Mouse (Mus musculus) neural tube, embryonic 12.5 days (tissue): ENCODE measurements at regions not wholly inside any gene's neighbourhood (a gene's known extent, or its start where the extent isn't known, plus 50 kb on each side); places are given as distances from the start of the nearest gene placed in this dataset.
A peak's percentile ranks its signal among the peaks of the same experiment; 100 is the strongest.

Source experiments
- ATAC-seq: fragments of 200-750 bp; cut with Nextera tagmentation; 2 replicates; pipeline ENCODE4 v1.8.0; 2017; ENCODE audit warnings: low read depth, mild to moderate bottlenecking, moderate TSS enrichment, moderate library complexity; ENCODE audit not compliant: low FRiP score
- H3K27ac ChIP-seq: fragments of 300-500 bp; sonication (generic); 2 replicates; pipeline ENCODE4 v1.5.1; 2016
- H3K27me3 ChIP-seq: fragments of 300-500 bp; sonication (generic); replicated peaks from 2 replicates; pipeline ENCODE4 v1.6.1; 2016; ENCODE audit warnings: mild to moderate bottlenecking
- H3K36me3 ChIP-seq: fragments of 300-500 bp; sonication (generic); 2 replicates; pipeline ENCODE4 v1.6.1; 2016; ENCODE audit warnings: mild to moderate bottlenecking
- H3K4me1 ChIP-seq: fragments of 300-500 bp; sonication (generic); 2 replicates; pipeline ENCODE4 v1.6.1; 2016
- H3K4me2 ChIP-seq: fragments of 300-500 bp; sonication (generic); replicated peaks from 2 replicates; pipeline ENCODE4 v1.6.1; 2016; ENCODE audit warnings: mild to moderate bottlenecking
- H3K4me3 ChIP-seq: fragments of 300-500 bp; sonication (generic); 2 replicates; pipeline ENCODE4 v1.5.1; 2016
- H3K9ac ChIP-seq: fragments of 300-500 bp; sonication (generic); 2 replicates; pipeline ENCODE4 v1.6.1; 2016; ENCODE audit warnings: mild to moderate bottlenecking
- H3K9me3 ChIP-seq: fragments of 300-500 bp; sonication (generic); 2 replicates; pipeline ENCODE4 v1.6.1; 2016; ENCODE audit warnings: mild to moderate bottlenecking
- WGBS: fragments of 180-500 bp; shearing (Covaris S2); methylation state at CpG from one replicate; pipeline ENCODE4 v1.1.7; 2016; 5-methylcytosine and 5-hydroxymethylcytosine counted together

DNA sequence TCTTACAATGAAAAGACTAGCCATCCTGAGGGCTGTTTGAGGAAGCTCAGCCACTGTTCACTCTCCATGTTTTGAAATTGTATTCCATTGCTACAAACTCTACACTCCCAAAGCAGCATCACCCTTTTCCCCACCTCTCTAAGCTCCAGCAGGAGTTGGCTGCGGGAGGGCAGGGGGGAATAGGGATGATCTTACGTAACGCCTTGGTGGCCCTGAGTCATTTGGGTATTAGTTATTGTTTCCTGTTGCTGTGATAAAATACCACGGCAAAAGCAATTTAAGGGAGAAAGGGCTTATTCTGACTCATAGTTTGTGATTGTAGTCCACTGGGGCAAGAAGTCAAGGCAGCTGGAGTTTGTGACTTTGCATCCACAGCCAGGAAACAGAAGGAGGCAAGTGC, 445.5 kb downstream of the 1810013L24Rik start:
- Histone ChIP-seq H3K27ac (no peak overlapping the region), H3K4me1 (peaks cover 7% of the 10 kb centered on the region; the same call in 1 of the 2 replicates), H3K4me2 (no peak overlapping the region), H3K4me3 (no peak overlapping the region), H3K9ac (no peak overlapping the region), H3K36me3 (no peaks in the 10 kb centered on the region), H3K27me3 (no peaks in the 10 kb centered on the region), H3K9me3 (no peaks in the 10 kb centered on the region)
- WGBS, result 74% methylated on average over 4 of the region's 4 CpGs
- ATAC-seq, result no peak

DNA sequence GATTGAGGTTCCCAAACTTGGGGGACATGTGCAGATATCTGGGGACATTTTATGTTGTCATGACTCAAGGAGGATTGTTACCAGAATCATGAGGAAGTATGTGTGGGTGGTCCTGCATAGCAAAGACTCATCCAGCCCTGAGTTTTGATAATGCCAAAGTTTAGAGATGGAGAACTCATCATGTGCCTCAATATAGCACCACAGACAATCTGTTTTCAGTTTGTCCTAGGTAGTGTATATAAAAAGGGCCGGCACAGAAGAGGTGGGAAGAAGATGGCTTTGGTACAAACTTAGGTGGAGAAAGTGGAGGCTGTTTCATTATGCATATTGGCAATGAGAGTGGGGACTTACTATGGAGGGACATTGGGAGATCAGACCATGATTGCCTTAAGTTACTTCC, 447.2 kb downstream of the 1810013L24Rik start:
- Histone ChIP-seq H3K36me3 (no peaks in the 10 kb centered on the region), H3K27me3 (no peaks in the 10 kb centered on the region), H3K4me3 (no peak overlapping the region), H3K4me2 (no peak overlapping the region), H3K4me1 (peaks cover 10% of the 10 kb centered on the region; the same call in 1 of the 2 replicates), H3K9ac (no peak overlapping the region), H3K27ac (no peak overlapping the region), H3K9me3 (no peaks in the 10 kb centered on the region)
- 82% methylated on average over 1 of the region's 1 CpGs for WGBS
- ATAC-seq, result no peak

DNA sequence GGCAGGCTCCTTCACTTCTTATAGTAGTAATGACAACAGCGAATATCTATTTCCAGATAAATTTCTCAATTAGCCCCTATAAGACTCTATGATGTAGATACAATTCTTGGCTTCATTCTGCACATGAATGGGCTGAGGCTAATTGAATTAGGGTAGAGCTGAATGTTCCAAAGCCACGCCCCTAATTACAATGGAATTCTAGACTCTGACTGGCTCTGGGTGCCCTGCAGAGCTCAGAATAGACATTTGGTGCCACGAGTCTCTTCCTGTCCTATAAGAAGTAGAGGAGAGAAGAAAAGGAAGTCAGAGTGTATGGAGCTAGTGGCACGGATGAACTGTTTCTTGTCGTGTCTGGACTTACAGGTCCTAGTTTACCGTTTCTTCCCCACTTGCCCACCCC, 449.8 kb downstream of the 1810013L24Rik start:
- Histone ChIP-seq H3K9ac (no peak overlapping the region), H3K4me2 (no peak overlapping the region), H3K27ac (no peak overlapping the region), H3K27me3 (no peaks in the 10 kb centered on the region), H3K36me3 (no peaks in the 10 kb centered on the region), H3K4me3 (no peak overlapping the region), H3K9me3 (no peaks in the 10 kb centered on the region), H3K4me1 (peaks cover 4% of the 10 kb centered on the region; the same call in 1 of the 2 replicates)
- WGBS, result 68% methylated on average over 6 of the region's 6 CpGs
- ATAC-seq, result no peak

DNA sequence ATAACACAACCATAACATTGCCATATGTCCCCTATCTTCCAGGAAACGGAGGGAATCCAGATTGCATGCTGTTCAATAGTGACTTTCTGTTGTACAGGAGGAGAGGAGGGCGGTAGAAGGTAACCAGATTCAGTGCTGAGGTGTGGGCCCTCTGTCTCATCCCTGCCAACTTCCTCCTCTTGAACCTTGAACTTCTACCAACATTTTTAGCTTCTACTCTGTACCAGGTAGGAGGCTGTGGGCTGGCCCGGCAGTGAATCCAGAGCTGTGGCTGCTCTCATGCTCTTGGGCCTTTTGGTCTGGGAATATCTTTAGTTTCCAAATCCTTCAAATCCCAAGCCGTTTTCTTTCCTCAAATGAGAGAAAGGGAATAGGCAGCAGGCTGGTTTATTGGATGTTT, 450.5 kb downstream of the 1810013L24Rik start:
- Histone ChIP-seq H3K9me3 (no peaks in the 10 kb centered on the region), H3K4me3 (no peak overlapping the region), H3K9ac (no peak overlapping the region), H3K27me3 (no peaks in the 10 kb centered on the region), H3K27ac (no peak overlapping the region), H3K36me3 (no peaks in the 10 kb centered on the region), H3K4me1 (peaks cover 3% of the 10 kb centered on the region; the same call in 1 of the 2 replicates), H3K4me2 (no peak overlapping the region)
- ATAC-seq, result 0 out of 2 replicates have a peak, but pooled peaks have one; percentile 56
- 68% methylated on average over 4 of the region's 4 CpGs for WGBS

DNA sequence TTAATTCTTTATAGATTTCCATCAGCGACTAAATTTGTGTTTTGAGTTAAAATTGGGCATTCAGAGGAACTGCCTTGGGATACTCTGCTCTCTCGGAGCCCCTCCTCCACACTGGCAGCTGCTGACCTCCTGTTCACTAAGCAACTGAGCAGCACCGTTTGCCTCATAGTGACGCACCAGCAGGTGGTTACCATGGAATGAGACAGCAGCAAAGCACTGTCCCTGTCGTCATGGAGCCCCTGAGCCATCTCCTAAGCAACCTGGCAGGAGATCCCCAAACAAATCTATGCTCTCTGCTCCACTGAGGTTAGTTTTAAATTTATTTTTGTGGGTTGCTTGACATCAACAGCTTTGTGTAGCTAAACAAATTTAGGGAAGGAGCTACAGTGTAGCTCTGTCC, 451.0 kb downstream of the 1810013L24Rik start:
- Histone ChIP-seq H3K4me3 (no peak overlapping the region), H3K27ac (no peak overlapping the region)

DNA sequence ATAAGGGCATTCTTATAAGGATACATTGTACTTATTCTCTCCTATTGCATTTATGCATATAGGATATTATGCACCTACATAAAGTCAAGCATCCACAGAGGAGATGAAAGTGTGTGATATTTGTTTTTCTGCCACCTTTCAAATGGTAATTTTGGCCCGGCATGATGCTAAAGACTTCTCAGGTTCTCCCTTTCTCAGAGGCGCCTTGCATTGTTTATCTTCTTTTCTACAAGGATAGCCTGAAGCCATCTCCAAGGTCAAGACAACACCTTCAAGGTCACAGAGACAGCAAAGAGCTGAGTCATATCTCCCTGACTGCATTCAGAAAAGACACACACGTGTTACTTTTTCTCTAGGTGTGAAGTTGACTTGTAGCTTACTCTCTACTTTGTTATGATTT, 454.5 kb downstream of the 1810013L24Rik start:
- Histone ChIP-seq H3K9ac (no peak overlapping the region), H3K4me1 (peaks cover 3% of the 10 kb centered on the region; the same call in 1 of the 2 replicates), H3K27ac (no peak overlapping the region), H3K4me2 (no peak overlapping the region), H3K36me3 (no peaks in the 10 kb centered on the region), H3K27me3 (no peaks in the 10 kb centered on the region), H3K4me3 (no peak overlapping the region), H3K9me3 (no peaks in the 10 kb centered on the region)
- no peak for ATAC-seq
- 53% methylated on average over 3 of the region's 3 CpGs for WGBS

More for the DNA sequence above, 451.0 kb downstream of the 1810013L24Rik start:
- no peaks in the 10 kb centered on the region for H3K9me3 ChIP-seq
- 8% methylated on average over 5 of the region's 5 CpGs for WGBS
- no peaks in the 10 kb centered on the region for H3K36me3 ChIP-seq
- peaks cover 3% of the 10 kb centered on the region; the same call in 1 of the 2 replicates for H3K4me1 ChIP-seq
- no peaks in the 10 kb centered on the region for H3K27me3 ChIP-seq
- ATAC-seq, result peak; percentile 95
- no peak overlapping the region for H3K9ac ChIP-seq
- H3K4me2 ChIP-seq, result no peak overlapping the region

DNA sequence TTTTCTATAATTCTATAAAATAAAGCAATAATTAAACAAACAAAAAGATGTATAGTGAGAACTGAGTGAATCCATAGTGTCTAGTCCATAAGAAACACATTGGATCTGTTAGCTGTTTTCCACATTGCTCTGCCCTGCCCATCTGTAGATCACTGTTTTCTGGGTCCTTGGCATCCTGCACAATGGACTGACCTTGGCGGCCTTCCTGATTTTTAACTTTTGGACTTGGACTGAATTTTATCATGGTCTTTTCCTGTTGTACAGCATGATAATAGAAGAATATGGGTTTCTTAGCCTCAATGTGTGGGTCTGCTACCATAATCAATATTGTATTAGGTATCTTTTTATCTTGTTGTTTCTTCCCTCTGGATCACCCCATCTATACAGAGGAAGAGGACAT, 456.0 kb downstream of the 1810013L24Rik start:
- 97% methylated on average over 1 of the region's 1 CpGs for WGBS
- H3K9me3 ChIP-seq, result no peaks in the 10 kb centered on the region
- no peaks in the 10 kb centered on the region for H3K36me3 ChIP-seq
- H3K4me1 ChIP-seq, result peaks cover 2% of the 10 kb centered on the region; the same call in 1 of the 2 replicates
- H3K4me3 ChIP-seq, result no peak overlapping the region
- no peak overlapping the region for H3K9ac ChIP-seq
- ATAC-seq, result no peak
- H3K27me3 ChIP-seq, result no peaks in the 10 kb centered on the region
- H3K4me2 ChIP-seq, result no peak overlapping the region
- H3K27ac ChIP-seq, result no peak overlapping the region

DNA sequence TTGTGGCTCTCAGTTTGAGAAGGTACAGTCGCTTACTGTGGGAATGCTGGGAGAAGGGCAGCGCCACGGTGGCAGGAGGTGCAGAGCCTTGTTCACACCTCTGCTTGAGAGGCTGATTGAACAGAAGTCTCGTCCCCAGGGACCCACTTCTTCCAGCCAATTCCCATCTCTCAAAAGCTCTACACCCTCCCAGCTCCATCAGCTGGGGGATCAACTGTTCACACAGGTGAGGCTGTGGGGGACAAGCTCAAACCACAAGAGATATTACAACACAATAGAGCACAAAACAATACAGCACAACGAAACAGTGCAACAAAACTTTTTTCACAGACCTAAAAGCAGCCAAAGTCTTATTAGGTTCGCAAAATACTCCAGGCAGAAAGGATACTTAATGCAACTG, 457.7 kb downstream of the 1810013L24Rik start:
- Histone ChIP-seq H3K27ac (no peak overlapping the region), H3K4me3 (no peak overlapping the region), H3K9me3 (no peaks in the 10 kb centered on the region), H3K36me3 (no peaks in the 10 kb centered on the region), H3K27me3 (no peaks in the 10 kb centered on the region), H3K4me1 (no peaks in the 10 kb centered on the region), H3K4me2 (no peak overlapping the region), H3K9ac (no peak overlapping the region)
- 85% methylated on average over 6 of the region's 6 CpGs for WGBS
- ATAC-seq, result no peak

DNA sequence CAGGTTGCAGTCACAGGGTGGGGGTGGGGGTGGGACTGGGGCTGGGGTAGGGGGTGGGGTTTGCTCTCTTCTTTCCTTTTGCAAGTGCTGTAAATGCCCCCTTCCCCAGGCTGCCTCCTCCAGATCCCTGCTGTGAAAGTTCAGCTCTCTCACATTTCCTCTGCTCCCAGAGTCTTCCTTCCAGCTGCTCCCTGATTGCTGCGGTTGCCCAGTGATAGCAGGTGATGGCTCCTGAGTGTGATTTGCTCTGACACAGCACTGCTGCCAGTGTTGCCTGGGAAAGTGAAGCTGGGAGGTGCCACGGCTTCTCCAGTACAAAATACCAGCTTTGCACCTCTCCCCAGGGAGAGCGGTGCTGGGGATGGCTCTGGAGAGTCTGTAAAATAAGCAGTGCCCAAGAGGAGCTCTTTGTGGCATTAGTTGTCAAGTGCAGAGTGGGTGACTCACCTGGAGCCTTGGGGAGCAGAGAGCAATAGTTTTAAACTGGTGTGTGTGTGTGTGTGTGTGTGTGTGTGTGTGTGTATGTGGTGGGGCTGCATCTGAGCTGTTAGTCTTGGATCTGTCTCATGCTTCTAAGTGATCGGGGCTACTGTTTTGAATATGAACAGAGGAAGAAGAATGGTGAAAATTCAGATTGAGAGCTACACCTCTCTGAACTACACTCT, 461.6 kb downstream of the 1810013L24Rik start:
- no peak for ATAC-seq
- Histone ChIP-seq H3K27me3 (no peaks in the 10 kb centered on the region), H3K9me3 (no peaks in the 10 kb centered on the region), H3K4me1 (no peaks in the 10 kb centered on the region), H3K9ac (no peak overlapping the region), H3K36me3 (no peaks in the 10 kb centered on the region), H3K4me3 (no peak overlapping the region), H3K4me2 (no peak overlapping the region), H3K27ac (no peak overlapping the region)
- WGBS, result 56% methylated on average over 4 of the region's 4 CpGs

DNA sequence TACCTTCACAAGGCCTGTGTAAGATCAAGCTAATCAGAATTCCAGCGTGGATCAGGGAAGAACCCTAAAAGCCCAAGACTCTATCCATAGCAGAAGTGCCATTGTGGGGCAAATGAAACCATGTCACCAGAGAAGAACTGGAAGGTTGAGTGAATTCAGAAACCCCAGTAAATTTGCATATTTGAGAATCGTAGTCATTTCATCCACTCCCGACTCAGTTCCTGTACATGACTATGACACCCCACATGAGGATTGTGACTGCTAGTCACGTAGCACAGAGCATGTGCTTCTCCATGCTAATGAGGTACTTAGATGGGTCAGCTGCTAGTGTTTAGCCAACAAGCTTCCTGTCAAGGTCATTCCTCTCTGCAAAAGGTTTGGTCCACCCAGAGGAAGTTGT, 473.2 kb downstream of the 1810013L24Rik start:
- H3K9ac ChIP-seq, result no peak overlapping the region
- no peak overlapping the region for H3K4me2 ChIP-seq
- no peaks in the 10 kb centered on the region for H3K36me3 ChIP-seq
- WGBS, result 94% methylated on average over 4 of the region's 4 CpGs
- H3K4me3 ChIP-seq, result no peak overlapping the region
- H3K4me1 ChIP-seq, result no peaks in the 10 kb centered on the region
- no peak for ATAC-seq
- H3K9me3 ChIP-seq, result no peaks in the 10 kb centered on the region
- no peak overlapping the region for H3K27ac ChIP-seq
- no peaks in the 10 kb centered on the region for H3K27me3 ChIP-seq

DNA sequence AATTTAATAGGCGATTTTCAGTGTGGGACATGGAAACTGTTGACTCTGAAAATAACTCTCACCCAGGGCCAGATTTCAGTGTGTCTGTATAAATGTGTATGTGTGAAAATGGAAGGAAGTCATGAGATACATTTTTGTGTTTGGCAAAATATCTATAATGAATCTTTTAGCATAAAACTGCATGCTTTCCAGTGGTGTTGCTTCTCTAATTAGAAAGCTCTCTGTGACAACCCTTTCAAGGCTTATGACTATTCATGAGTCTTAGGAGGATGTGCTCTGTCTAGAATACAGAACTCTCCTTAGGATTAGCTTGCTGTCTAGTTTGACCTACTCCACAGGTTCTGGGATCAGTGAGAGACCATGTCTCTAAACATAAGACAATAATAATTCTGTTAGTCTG, 474.2 kb downstream of the 1810013L24Rik start:
- Histone ChIP-seq H3K27ac (no peak overlapping the region), H3K36me3 (no peaks in the 10 kb centered on the region), H3K27me3 (no peaks in the 10 kb centered on the region), H3K4me3 (no peak overlapping the region), H3K9me3 (no peaks in the 10 kb centered on the region), H3K4me2 (no peak overlapping the region), H3K9ac (no peak overlapping the region), H3K4me1 (no peaks in the 10 kb centered on the region)
- 94% methylated on average over 1 of the region's 1 CpGs for WGBS
- ATAC-seq, result no peak

DNA sequence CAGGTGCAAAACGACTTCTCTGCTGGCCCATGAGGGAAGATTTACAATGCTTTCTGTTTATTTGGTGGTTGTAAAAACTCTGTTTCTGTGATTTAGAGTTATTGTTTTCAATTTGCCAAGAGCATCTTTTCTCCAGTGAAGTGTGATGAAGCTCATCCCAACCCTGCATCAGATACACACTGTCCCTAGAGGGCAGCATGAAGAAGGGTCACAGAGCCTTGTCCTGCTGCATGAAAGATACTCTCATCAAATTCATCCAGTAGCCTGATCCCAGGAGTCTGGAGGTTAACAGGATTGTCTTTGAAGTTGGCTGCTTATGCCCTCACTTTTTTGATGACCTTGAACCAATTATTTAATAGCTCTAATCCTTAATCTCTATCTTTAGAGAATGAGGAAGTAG, 480.8 kb downstream of the 1810013L24Rik start:
- Histone ChIP-seq H3K27me3 (no peaks in the 10 kb centered on the region), H3K9ac (no peak overlapping the region), H3K36me3 (no peaks in the 10 kb centered on the region), H3K9me3 (no peaks in the 10 kb centered on the region), H3K4me1 (no peaks in the 10 kb centered on the region), H3K4me3 (no peak overlapping the region), H3K27ac (no peak overlapping the region), H3K4me2 (no peak overlapping the region)
- no peak for ATAC-seq
- WGBS, result 17% methylated on average over 1 of the region's 1 CpGs

DNA sequence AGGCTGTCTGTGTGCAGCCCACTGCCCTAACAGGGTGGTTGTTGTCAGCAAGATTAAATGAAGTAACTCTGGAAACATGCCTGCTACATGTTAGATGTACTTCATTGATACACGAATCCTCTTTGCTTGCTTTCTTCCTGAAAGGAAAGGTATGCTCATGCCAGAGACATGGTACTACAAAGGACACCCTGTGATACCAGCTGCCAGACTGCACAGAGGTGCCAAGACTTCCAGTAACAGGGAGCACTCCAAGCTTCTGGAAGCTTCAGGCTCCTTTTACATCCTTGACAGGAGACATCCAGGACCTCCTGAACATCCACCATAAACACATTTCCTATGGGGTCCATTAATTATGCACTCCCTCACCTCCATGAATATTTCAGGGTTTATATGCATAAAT, 505.7 kb downstream of the 1810013L24Rik start:
- 87% methylated on average over 1 of the region's 1 CpGs for WGBS
- ATAC-seq, result no peak

More for the DNA sequence above, 505.7 kb downstream of the 1810013L24Rik start:
- Histone ChIP-seq H3K4me2 (no peak overlapping the region), H3K4me3 (no peak overlapping the region), H3K27ac (no peak overlapping the region), H3K9me3 (no peaks in the 10 kb centered on the region), H3K4me1 (no peaks in the 10 kb centered on the region), H3K9ac (no peak overlapping the region), H3K27me3 (no peaks in the 10 kb centered on the region), H3K36me3 (no peaks in the 10 kb centered on the region)
